Mouse (Mus musculus) kidney, adult 18-20 months (tissue): Measurements from ENCODE around the gene Elovl2.
"Not testable (repeated sequence)": the region's sequence is repeated elsewhere in the genome, so short reads cannot be mapped to it uniquely, and the experiment has no call there.

Source experiments
- DNase-seq: peaks from one replicate; pipeline ENCODE4 v3.0.0; 2021

Gene Elovl2

DNA sequence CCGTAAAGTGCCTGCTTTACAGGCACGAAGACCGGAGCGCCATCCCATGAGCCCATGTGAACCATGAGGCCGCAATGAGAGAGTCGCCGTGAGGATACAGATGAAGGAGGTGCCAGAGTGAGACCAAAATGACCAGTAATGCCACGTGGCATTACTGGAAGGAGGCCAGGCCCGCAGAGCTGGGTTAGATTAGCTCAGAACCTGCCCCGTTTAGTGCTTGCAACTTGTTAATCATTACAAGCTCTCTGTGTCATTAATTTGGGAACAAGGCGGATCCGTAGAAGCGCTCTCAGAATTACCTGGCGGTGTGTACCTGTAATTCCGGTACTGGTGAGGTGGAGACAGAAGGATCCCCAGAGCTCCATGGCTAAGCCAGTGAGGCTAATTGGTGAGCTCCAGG, 12.0 kb upstream of the Elovl2 start:
- peak; percentile 84 for DNase-seq

DNA sequence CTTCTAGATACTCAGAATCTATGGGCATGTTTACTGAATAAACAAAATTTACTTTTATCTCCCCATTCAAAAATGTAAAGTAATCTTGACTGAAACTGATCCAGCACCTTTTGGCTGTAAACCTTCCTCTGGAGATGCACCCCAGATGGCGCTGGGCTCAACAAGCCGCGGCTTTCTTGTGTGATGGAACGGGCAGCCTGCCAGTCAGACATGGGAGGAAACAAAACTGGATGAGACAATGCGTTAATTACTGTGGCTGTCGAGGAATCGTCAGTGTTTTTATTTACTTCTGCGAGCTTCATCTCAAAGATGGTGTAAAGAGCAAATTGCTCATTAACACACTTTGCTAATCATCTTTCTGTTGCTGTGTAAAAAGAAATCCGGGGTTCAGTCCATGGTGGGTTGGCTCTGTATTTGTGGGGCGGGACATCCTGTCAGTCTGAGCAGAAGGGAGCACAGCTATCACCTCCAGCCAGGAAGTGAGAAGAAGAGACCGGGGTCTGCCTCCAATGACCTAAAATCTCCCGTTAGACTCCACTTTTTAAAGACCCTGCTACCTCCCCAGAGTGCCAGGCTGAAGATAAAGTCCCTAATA, 11.3 kb upstream of the Elovl2 start:
- DNase-seq = no peak

DNA sequence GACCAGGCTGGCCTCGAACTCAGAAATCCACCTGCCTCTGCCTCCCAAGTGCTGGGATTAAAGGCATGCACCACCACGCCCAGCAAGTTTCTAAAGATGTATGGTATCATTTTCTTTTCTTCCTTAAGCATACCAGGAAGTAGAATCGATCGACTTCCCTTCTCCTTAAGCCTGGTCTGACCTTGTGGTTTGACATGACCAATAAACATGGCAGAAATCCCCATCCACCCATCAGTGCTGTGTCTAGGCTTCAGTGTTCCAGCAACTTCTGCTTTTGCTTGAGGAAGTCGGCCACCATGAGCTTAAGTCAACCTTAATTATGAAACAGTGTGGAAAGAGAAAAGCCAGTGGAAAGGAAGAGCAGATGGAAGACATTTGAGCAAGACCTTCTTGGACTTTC, 10.1 kb upstream of the Elovl2 start:
- no peak for DNase-seq

DNA sequence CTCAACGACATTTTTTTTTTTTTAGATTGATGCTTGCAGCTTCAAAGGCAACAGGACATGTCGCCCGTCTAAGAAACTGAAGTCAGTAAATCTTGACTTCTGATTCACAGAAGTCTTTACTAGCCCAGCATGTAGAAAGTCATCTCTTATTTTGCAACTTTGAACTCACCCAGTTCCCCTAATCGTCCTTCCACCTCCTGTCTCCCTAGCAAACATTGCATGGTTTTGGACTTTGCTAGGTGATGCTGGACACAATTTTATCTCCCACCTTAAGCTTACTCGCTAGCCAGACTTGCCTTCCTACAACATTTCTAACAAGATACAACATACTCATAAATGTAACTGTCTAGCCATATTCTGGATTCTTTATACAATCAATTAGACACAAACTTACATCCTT, 7.9 kb upstream of the Elovl2 start:
- no peak for DNase-seq

DNA sequence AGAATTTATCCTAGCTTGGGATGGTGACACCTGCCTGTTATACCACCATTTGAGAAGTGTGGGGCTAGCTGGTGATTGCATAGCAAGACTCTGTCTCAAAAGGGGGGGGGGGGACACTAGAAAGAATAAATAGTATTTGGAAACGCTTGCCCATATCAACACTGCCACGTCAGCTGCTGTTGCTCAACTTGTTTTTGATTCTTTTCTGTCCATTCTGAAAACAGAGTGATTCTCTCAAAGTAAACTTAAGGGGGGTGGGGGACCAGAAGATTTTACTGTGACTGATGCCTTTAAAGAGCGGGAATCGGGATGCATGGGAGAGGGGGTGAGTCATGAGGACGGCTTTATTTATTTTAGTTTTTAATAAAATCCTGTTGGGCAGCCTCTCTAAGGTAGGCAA, 6.3 kb upstream of the Elovl2 start:
- DNase-seq = no peak

DNA sequence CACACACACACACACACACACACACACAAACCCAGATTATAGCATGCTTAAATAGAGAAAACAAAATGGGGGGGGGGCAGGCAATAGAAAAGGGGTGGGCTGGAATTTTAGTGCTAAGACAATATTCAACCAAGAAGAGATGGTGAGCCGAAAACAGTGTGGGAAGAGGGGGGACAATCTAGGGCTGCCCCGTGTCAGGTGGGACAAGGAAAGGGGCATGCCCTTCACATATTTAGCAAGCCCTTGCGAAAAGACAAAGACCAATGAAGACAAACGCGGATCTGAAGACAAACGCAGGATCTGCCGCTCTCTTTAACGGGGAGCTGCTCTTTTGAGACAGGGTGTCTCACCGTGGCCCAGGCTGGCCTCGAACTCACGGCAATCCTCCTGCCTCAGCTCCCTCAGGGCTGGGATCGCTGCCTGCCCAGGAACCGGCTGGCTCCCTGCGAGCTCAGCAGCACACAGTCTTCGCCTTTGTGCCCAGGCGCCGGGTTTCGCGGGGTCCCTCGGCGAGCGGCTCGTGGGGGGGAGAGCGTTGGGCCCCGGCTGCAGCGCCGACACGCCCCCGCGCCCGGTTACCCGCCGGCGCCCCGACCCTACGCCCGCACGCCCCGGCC, 410 bp downstream of the Elovl2 start:
- peak; percentile 48 for DNase-seq

DNA sequence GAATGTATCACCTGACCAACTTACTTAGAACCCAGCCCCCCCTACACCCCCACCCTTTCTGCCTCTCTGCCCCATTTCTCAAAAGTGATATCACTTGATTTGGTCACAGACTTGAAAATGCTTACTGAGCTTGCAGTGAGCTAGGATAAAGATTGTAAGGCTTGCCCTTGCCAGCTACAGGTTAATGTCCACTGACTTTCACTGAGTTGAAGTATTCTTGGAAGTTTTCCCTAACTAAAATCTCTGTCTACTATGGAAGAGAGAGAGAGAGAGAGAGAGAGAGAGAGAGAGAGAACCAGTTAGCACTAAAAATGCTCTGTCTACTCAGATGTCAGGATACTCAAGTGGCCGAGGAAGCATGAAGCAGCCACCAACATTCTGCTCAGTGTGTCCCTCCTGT, 1.1 kb downstream of the Elovl2 start:
- DNase-seq = peak; percentile 24

DNA sequence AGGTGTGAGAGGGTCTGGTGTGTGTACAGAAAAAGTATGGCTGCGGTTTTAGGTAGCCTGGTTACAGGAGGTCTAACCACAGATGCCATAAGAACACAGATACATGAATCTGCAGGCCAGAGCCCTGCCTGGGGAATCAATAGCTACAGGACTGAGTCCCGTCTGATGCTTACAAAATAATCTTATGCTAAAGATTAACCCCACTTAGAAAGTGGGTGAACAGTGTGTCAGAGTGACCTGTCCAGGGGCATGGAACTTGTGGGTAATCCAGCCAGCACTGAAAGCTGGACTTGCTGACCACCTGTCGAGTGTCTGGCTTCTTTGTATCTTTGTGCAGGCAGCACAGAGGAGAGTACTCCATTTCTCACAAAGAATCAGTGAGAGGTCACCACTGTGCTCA, 4.0 kb downstream of the Elovl2 start:
- no peak for DNase-seq

DNA sequence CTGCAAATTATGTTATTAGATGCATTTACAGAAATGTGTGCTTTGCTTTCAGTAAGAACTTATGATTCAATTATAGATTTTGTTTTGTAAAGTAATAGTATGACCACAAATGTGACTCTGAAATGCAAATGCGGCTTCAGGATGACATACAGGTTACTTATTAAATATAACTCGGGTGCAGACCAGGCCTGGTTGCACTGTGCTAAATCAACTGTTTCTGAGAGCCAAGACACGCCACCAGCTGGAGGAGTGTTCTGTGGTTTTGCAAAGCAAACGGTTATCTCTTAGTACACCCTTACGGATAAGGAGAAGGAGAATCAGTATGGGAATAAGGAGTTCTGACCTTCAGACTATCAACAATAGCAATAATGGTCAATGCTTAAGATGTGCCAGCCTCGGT, 4.5 kb downstream of the Elovl2 start:
- no peak for DNase-seq

DNA sequence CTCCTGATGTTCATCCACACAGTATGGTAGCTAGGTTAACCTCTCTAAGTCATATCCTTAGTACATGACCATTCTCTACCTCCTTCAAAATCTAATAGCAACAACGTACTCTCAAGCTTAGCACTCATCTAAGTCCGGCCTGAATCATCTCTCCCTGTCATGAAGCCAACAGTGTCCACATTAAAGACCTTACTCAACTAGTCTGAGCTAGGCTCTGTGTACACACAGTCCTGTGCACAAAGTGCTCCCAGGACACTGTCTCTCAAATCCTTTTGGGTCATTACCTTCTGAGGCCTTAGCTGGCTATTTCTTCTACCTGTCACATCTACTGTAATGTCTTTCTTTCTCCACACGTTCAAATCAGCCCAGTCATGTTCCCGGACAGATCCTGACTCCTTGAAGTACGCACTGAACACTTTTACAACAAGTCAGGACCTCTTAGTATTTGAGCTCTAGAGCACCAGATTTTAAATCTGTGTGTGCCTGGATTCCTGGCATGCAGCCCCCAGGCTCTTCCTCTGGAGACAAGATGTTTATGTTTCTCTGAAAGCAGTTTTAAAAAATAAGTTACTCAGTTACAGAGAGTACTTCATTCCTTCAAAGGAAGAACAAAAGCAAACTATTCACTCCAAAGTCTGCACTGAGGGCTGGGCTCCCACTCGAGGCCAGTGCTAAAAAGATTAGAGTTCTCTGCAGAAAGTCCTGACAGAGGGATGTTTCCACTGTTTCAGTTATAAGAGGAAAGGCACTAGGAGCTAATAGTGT, 7.5 kb downstream of the Elovl2 start:
- peak; percentile 29 for DNase-seq

DNA sequence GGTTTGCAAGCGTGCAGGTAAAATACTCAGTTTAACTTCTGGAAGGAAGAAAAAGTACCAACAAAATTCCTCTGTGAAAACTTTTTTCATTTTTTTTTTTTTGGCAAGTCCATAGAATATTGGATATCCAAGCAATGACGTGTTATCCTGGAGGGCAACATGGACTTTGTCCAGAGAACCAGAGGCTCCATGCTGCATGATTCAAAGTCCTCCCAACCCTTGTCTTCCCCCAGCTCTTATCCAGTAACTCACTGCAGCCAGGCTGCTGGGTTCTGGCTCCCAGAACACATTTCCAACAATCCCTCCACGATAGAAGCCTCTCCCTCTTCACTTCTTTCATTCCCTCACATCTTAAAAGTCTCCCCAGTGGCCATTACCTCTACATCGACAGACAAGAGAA, 8.9 kb downstream of the Elovl2 start:
- no peak for DNase-seq

DNA sequence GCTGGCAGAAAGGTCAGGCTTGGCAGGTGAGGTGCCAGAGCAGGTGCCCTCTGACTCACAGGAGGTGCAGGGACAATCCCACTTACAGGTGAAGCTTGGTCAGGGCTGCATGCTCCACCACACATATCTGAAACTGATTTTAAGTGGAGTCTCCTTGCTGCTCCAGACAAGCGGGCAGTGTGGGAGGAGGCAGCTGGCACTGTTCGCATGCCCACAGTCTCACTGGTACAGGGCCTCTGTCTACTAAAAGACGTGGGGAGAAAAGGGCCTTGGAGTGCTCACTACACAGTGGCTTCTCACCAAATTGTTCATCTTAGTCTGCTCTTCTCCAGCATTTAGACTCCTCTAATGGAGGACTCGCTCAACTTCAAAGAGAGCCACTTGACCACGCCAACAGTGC, 14.0 kb downstream of the Elovl2 start:
- DNase-seq = no peak

DNA sequence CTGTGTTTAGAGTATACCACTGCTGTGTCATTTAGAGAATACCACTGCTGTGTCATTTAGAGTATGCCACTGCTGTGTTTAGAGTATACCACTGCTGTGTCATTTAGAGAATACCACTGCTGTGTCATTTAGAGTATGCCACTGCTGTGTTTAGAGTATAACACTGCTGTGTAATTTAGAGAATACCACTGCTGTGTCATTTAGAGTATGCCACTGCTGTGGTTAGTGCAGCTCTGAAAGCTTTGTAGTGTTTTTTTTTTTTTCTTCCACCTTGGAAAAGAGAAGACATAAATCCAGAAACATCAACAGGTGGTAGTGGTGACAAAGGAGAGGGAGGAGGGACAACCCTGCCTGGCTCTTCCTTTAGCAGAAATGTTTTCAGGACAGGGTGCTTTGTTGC, 14.6 kb downstream of the Elovl2 start:
- DNase-seq = not testable (repeated sequence)

DNA sequence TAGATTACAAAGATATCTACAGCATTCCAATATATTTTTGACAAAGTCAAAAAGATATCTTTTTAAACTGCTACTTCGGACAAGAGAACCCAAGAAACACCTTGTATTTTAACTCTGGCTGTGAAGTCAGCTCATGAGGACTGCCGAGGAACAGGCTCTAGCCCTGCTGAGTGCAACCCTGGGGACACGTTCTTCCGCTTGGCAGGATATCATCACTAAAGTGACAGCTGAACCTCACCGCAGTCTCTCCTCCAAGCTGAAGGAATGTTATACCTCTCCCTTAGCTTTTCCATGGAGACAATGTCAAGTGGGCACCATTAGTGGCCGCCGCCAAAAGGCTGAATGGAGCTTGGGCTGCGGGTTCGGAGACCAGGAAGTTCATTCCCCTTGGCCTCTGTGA, 16.5 kb downstream of the Elovl2 start:
- no peak for DNase-seq

DNA sequence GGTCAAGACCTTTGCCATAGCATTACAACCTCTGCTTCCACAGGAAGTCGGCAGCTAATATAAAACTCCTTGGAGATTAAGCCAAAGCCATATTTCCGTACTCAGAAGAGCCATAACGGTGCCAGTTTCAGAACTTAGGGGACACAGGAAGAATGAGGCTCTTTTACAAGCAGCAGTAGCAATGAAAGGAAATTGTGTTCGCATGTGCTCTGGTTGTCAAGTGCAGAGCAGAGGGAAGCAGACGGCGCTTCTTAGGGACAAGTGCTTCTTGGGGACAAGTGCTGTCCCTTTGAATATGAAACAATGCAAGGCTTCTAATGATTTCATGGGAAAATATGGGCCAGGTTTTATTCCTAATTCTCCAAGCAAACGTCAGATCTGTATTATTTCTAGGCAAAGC, 16.9 kb downstream of the Elovl2 start:
- no peak for DNase-seq

DNA sequence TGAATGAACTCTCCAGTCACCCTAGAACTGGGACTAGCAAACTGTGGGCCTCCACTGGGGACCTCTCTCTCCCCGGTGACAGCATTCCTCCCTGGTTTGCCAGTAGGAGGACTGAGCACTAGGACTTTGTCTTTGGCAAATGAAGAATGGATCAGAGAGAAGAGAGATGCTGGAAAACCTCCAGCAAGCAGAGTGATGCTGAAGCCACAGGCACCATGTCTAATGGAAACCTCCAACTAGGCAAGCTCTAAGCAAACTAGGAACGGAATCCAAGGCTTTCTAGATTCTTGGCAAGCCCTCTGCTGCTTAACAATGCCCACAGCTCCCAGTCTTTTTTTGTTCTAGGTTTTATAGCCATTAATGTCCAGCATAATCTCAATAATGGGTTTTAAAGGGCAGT, 19.3 kb downstream of the Elovl2 start:
- no peak for DNase-seq

DNA sequence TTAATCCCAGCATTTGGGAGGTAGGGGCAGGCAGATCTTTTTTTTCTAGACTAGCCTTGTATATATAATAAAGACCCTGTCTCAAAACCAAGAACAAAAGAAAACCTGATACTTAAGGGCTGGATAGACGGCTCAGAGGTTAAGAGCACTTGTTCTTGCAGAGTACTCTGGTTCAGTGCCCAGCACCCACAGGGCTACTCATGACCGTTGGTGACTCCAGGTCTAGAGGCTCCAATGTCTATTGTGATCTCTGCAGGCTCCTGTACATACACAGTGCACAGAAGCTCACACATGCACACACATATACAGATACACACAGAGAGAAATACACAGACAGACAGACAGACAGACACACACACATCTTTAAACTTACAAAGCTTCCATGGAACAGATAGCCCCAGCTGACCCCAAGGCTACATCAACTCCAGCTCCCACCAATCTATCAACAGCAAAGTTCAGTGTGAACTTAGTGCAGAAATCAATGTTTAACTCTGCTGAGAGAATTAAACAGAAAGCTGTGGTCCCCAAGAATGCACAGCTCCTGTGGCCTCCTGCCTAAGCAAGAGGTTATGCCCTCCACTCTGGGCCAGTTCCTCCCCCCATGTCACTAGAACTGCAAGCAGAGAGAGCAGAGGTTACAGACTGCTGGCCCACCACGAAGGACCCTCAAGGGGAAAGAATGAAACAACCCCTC, 24.4 kb downstream of the Elovl2 start:
- DNase-seq = no peak

DNA sequence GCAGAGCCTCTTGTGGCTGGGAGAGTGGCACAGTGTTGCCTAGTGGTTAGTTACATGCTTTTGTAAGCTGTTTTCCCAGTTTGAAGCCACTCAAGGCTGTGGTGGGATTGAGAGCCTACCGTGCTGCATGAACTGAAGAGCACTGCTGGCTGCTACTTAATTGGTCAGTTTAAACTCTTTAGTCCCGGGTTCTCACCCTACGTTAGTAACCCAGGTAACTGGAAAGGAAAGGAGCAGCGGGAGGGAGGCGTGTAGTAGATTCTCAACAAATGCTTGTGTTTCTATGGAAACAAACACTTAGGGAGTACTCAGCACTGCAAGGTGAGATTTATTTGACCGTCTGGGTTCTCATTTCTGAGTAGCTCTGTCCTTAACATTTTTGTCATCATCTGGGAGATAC, 32.3 kb downstream of the Elovl2 start:
- DNase-seq = no peak

DNA sequence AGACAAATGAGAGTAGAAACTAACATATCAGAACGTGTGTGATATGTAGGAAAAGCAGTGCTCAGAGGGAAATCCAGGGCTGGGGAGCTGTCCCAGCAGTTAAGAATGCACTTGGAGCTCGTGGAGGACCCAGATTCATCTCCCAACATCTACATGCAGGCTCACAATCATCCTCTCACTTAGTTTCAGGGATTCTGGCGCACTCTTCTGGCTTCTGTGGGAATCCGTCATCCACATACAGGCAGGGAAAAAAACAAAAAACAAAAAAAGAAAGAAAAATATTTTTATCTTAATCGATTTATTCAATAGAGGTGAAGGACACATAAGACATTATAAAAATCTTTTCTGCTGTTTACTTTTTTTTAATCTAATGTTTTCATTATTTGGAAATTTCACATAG, 61.8 kb downstream of the Elovl2 start:
- no peak for DNase-seq

DNA sequence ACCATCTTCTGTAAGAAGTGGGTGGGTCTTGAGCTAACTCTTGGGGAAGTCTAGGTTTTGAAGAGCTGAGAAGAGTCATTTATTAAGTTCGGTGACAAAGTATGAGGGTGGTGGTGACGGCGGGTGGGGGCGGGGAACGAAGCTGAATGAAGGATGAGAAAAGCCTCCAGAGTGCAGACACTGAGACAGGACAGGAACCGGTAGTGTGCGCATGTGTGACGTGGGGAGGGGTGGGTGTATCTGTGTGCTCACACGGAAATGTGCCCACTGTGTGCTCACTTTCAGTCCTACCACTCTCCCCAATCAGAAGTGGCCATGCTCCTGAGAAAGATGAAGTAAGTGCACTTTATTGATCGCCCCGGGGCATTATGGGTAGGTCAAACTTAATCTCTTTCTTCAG, 67.1 kb downstream of the Elovl2 start:
- no peak for DNase-seq

DNA sequence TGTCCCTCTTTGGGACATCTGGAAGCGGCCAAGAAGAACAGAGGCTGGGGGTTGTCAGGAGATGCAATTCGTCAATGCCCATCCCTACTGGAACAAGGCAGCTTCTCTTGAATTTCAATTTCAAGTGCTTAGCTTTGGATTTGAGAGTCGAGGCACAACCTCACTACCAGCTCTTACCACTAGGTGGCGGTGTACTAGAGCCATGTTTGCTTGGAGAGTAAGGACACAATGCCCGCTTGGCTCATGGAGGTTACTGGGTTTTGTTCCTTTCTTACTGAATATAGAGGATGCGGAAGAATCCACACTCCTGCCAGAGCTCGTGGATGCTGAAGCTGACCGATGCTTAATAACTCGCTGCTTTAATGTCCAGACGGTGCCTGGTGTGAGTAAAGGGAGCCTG, 73.9 kb downstream of the Elovl2 start:
- DNase-seq = peak; percentile 75

DNA sequence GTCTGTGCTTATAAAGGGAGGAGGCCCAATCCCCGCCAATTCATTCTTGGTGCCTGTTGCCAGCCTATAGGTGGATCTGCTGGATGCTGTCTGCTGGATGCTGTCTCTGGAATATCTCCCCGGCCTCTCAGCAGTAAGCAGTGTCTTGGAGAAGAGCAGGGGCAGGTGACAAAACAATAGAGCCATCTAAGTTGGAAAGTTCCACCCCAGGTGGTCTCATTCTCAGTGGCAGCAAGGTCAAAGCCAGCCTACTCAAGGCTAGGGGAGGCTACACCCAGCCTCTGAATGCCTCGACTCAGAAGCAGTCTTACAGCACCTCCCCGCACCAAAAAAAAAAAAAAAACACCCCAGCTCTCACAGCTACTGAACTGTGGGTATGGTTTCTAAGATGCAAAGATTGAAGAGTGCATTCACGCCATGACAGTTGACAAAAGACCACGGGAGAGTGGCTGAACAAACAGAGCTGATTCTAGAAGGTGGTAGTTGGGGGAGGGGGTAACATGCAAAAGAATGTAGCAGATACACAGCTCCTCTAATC, 74.7 kb downstream of the Elovl2 start:
- DNase-seq = no peak

DNA sequence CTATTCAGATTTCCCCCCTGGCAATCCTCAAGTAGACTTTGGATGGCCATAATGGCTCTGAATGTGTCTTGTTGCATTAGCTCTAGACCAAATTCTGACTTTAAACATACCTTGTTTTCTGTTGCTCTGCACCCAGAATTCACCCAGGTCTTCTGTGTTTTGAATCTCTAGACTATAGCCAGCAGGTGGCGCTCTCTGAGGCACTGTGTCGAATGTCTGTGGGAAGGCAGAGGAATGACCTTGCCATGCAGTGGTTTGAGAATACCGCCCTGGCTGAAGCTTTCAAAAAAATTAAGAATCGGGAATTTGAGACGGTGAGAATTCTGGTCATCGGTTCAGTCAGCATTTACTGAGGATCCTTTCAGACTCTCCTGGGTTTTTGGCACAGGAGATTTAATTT, 85.3 kb downstream of the Elovl2 start:
- peak; percentile 70 for DNase-seq
